Mouse (Mus musculus) forebrain, embryonic 11.5 days (tissue): ENCODE measurements at regions not wholly inside any gene's neighbourhood (a gene's known extent, or its start where the extent isn't known, plus 50 kb on each side); places are given as distances from the start of the nearest gene placed in this dataset.
A peak's percentile ranks its signal among the peaks of the same experiment; 100 is the strongest.

Experiments used
- ATAC-seq: fragments of 200-750 bp; cut with Nextera tagmentation; replicated peaks from 2 replicates; pipeline ENCODE4 v1.8.0; 2017; ENCODE audit warnings: moderate TSS enrichment; ENCODE audit not compliant: low FRiP score
- DNase-seq: peaks from one replicate; pipeline ENCODE4 v3.0.0-alpha.2; 2017; ENCODE audit warnings: low spot score
- H3K27ac ChIP-seq: fragments of 300-500 bp; sonication (generic); 2 replicates; pipeline ENCODE4 v1.5.1; 2014; ENCODE audit warnings: low read depth, low read length
- H3K27me3 ChIP-seq: fragments of 300-500 bp; sonication (generic); 2 replicates; pipeline ENCODE4 v1.6.1; 2014; ENCODE audit warnings: mild to moderate bottlenecking, low read length, mixed read lengths; ENCODE audit not compliant: control insufficient read depth, insufficient read depth
- H3K36me3 ChIP-seq: fragments of 300-500 bp; sonication (generic); 2 replicates; pipeline ENCODE4 v1.6.1; 2014; ENCODE audit warnings: mild to moderate bottlenecking, low read length, moderate library complexity, mixed read lengths; ENCODE audit not compliant: control insufficient read depth, insufficient read depth
- H3K4me1 ChIP-seq: fragments of 300-500 bp; sonication (generic); replicated peaks from 2 replicates; pipeline ENCODE4 v1.6.1; 2014; ENCODE audit warnings: low read length, mixed read lengths; ENCODE audit not compliant: control insufficient read depth, insufficient read depth
- H3K4me2 ChIP-seq: fragments of 300-500 bp; sonication (generic); 2 replicates; pipeline ENCODE4 v1.6.1; 2014; ENCODE audit warnings: low read depth, mild to moderate bottlenecking, low read length, moderate library complexity, mixed read lengths; ENCODE audit not compliant: severe bottlenecking
- H3K4me3 ChIP-seq: fragments of 300-500 bp; sonication (generic); 2 replicates; pipeline ENCODE4 v1.5.1; 2014; ENCODE audit warnings: low read depth, low read length
- H3K9ac ChIP-seq: fragments of 300-500 bp; sonication (generic); 2 replicates; pipeline ENCODE4 v1.6.1; 2014; ENCODE audit warnings: low read length
- H3K9me3 ChIP-seq: fragments of 300-500 bp; sonication (generic); 2 replicates; pipeline ENCODE4 v1.6.1; 2016; ENCODE audit warnings: low read length, mixed read lengths; ENCODE audit not compliant: control insufficient read depth
- WGBS: fragments of 180-500 bp; shearing (Covaris S2); extraction: QIAGEN DNeasy Blood & Tissue Kit; methylation state at CpG from one replicate; pipeline ENCODE4 v1.1.7; 2014; 5-methylcytosine and 5-hydroxymethylcytosine counted together

DNA sequence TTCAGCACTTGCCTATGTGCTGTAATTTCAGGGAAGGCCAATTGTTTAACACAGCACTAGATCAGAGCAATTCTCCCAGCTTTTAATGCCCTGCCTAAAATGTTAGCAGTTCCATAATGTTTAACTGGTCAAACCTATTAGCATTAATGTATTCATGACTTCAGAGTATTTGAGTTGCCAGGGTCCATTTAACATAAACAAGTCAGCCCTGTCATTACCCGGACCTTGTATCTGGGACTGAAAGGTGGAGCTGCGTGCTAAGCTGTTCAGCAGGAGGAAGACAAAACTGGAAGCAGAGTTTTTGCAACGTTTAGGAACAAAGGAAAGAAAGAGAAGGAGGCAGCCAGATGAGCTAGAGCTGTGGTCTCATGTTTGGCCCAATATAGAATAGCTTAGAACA, 661.8 kb downstream of the Epm2a start:
- 14% methylated on average over 3 of the region's 3 CpGs for WGBS
- H3K9me3 ChIP-seq, result no peaks in the 10 kb centered on the region
- no peak overlapping the region for H3K9ac ChIP-seq
- no peaks in the 10 kb centered on the region for H3K4me1 ChIP-seq
- no peak overlapping the region for H3K27ac ChIP-seq
- no peaks in the 10 kb centered on the region for H3K36me3 ChIP-seq
- ATAC-seq (0 out of 2 replicates have a peak, but pooled peaks have one; percentile 49), DNase-seq (no peak)
- H3K4me2 ChIP-seq, result no peak overlapping the region
- H3K27me3 ChIP-seq, result no peaks in the 10 kb centered on the region
- H3K4me3 ChIP-seq, result no peak overlapping the region

- no peak for DNase-seq
- H3K4me3 ChIP-seq, result no peak overlapping the region
- H3K27me3 ChIP-seq, result no peaks in the 10 kb centered on the region
- WGBS, result 43% methylated on average over 1 of the region's 1 CpGs
- ATAC-seq, result no peak
- no peak overlapping the region for H3K9ac ChIP-seq
- H3K4me1 ChIP-seq, result no peaks in the 10 kb centered on the region
- H3K36me3 ChIP-seq, result no peaks in the 10 kb centered on the region
- H3K4me2 ChIP-seq, result no peak overlapping the region
- H3K27ac ChIP-seq, result no peak overlapping the region
- no peaks in the 10 kb centered on the region for H3K9me3 ChIP-seq
These were observed 662.7 kb downstream of the Epm2a start for GRCm38 (mm10) chr10:12005889-12006288.

DNA sequence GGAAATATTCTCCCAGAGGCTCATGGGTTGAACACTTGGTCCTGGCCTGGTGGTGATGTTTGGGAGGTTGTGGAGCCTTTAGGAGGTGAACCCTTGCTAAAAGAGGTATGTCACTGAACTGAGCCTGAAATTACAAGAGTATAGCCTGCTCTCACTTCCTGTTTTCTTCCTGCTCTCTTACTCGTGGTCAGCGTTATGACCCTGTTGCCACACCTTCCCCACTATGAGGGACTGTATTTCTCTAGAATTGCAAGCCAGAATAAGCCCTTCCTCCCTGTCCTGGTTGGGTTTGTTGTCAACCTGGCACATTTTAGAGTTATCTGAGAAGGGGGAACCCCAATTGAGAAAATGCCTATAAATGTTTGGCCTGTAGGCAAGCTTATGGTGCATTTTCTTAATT, 674.1 kb downstream of the Epm2a start:
- DNase-seq (no peak), ATAC-seq (no peak)
- WGBS, result 81% methylated on average over 2 of the region's 2 CpGs
- Histone ChIP-seq H3K4me3 (no peak overlapping the region), H3K9me3 (no peaks in the 10 kb centered on the region), H3K36me3 (no peaks in the 10 kb centered on the region), H3K27ac (no peak overlapping the region), H3K4me2 (no peak overlapping the region), H3K9ac (no peak overlapping the region), H3K27me3 (no peaks in the 10 kb centered on the region), H3K4me1 (no peaks in the 10 kb centered on the region)

DNA sequence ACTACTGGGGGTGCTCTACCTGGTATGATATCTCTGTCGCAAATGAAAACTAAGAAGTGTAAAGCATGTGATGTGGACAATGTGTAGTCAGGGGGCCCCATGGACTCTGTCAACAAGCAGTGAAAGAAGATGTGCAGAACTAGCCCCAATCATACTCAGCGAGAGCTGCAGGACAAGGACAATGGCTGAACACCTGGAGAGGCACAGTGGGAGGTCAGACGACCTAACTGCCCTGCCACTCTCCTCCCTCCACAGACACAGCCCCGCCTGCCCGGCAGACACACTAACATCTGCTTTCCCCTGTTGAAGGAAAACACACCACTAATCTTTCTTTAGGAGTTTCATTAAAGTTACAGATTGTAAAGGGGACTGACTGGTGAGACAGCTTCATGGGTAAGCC, 675.1 kb downstream of the Epm2a start:
- 29% methylated on average over 5 of the region's 5 CpGs for WGBS
- ATAC-seq, result no peak
- no peak overlapping the region for H3K4me3 ChIP-seq

DNA sequence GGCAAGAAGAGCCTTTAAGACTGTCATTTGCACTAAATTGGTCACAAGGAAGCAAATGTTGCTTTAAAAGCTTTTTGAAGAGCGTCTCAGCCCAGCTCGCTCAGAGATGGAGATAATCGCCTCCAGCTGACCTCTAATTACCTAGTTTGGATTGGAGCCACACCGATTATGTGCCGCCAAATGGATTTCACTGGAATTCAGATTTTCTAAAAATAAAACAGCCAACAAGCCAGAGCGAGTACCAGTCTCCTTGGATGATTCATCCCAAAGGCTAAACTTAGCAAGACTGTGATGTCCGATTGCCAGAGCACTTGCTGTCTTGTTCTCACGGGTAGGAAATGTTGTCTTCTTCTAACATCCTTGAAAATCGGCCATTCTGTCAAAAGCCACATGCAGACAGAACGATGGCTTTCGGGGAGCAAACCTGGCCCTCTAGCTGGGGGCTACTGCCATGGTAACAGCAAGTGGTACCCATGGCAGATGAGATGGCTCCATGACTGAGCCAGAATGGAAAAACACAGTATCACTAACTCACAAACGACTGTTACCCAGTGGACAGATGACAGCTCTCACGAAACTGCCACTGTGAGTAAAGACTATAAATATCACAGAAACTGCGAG, 676.1 kb downstream of the Epm2a start:
- Histone ChIP-seq H3K36me3 (no peaks in the 10 kb centered on the region), H3K27me3 (no peaks in the 10 kb centered on the region), H3K9ac (no peak overlapping the region), H3K4me1 (no peaks in the 10 kb centered on the region), H3K4me2 (no peak overlapping the region), H3K27ac (no peak overlapping the region), H3K9me3 (no peaks in the 10 kb centered on the region), H3K4me3 (no peak overlapping the region)
- no peak for DNase-seq
- no peak for ATAC-seq
- 68% methylated on average over 14 of the region's 14 CpGs for WGBS

More for the DNA sequence above, 675.1 kb downstream of the Epm2a start:
- H3K36me3 ChIP-seq, result no peaks in the 10 kb centered on the region
- H3K9me3 ChIP-seq, result no peaks in the 10 kb centered on the region
- no peak overlapping the region for H3K27ac ChIP-seq
- no peak overlapping the region for H3K9ac ChIP-seq
- no peaks in the 10 kb centered on the region for H3K27me3 ChIP-seq
- no peak for DNase-seq
- H3K4me2 ChIP-seq, result no peak overlapping the region
- H3K4me1 ChIP-seq, result no peaks in the 10 kb centered on the region

DNA sequence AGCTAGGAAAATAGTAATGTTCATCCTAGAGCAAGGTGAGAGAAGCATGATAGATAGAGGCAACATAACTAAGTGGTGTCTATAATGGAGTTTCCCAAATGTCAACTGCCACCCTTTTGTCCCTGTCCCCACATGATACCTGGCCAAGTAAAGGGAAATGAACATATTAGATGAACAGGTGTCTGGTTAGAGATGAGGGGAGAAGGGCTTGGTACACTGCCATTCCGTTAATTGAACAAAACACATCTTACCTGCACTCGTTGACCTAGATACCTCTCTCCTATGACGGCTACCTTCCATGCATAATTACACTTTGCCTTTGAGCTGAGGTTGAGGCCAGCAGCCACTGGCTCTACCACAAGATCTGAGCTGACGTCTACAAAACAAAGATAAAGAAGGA, 677.4 kb downstream of the Epm2a start:
- Histone ChIP-seq H3K27ac (no peak overlapping the region), H3K4me2 (no peak overlapping the region), H3K4me3 (no peak overlapping the region), H3K27me3 (no peaks in the 10 kb centered on the region), H3K9ac (no peak overlapping the region), H3K36me3 (no peaks in the 10 kb centered on the region), H3K9me3 (no peaks in the 10 kb centered on the region), H3K4me1 (no peaks in the 10 kb centered on the region)
- no peak for ATAC-seq
- 93% methylated on average over 4 of the region's 4 CpGs for WGBS
- no peak for DNase-seq

DNA sequence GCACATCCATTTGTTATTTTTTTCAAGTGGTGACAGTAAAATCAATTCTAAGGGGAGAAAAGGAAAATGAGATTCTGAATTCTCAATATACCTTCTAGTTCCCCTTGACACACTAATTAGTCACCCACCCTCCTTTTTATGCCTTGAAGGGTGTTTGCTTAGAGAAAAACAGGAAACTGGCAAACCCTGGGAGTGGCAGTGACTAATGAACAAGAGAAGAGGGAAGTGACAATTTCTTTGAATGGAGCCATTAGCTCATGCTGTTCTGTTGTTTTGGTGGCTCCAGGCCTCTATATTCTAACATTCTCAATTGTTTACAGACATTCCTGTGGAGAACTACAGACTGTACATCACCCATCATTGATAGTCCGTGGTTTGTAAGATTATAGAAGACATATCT, 692.0 kb downstream of the Epm2a start:
- ATAC-seq (no peak), DNase-seq (no peak)
- no peaks in the 10 kb centered on the region for H3K4me1 ChIP-seq
- H3K9ac ChIP-seq, result no peak overlapping the region
- no peak overlapping the region for H3K4me2 ChIP-seq
- no peaks in the 10 kb centered on the region for H3K9me3 ChIP-seq
- no peak overlapping the region for H3K27ac ChIP-seq
- no peaks in the 10 kb centered on the region for H3K27me3 ChIP-seq
- 45% methylated on average over 1 of the region's 1 CpGs for WGBS
- no peaks in the 10 kb centered on the region for H3K36me3 ChIP-seq
- H3K4me3 ChIP-seq, result no peak overlapping the region

DNA sequence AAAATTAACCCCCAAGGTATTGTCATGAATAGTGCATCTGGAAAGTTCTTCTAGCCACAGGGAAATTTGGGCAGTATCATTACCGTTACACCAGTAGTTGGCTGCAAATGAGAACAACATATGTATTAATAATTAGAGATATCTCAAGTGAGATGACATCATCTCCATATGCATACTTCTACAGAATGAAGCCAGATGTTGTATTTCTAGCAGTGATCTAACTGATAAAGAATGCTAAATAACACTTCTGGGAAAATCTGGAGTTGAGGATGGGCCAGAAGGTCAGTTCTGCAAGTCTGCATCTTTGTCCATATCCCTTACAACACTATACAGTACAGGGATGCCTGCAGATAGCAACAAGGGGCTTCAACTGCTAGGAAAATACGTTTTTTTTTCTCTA, 702.7 kb downstream of the Epm2a start:
- ATAC-seq (no peak), DNase-seq (no peak)
- H3K9me3 ChIP-seq, result no peaks in the 10 kb centered on the region
- H3K9ac ChIP-seq, result no peak overlapping the region
- no peaks in the 10 kb centered on the region for H3K27me3 ChIP-seq
- WGBS, result 75% methylated on average over 2 of the region's 2 CpGs
- H3K4me3 ChIP-seq, result no peak overlapping the region
- H3K36me3 ChIP-seq, result no peaks in the 10 kb centered on the region
- H3K27ac ChIP-seq, result no peak overlapping the region
- H3K4me2 ChIP-seq, result no peak overlapping the region
- no peaks in the 10 kb centered on the region for H3K4me1 ChIP-seq

- ATAC-seq (no peak), DNase-seq (no peak)
- Histone ChIP-seq H3K27ac (no peak overlapping the region), H3K9me3 (no peaks in the 10 kb centered on the region), H3K4me1 (no peaks in the 10 kb centered on the region), H3K4me3 (no peak overlapping the region), H3K36me3 (no peaks in the 10 kb centered on the region), H3K4me2 (no peak overlapping the region), H3K9ac (no peak overlapping the region), H3K27me3 (no peaks in the 10 kb centered on the region)
- WGBS, result 77% methylated on average over 1 of the region's 1 CpGs
These were observed 716.5 kb downstream of the Epm2a start for GRCm38 (mm10) chr10:12059728-12060127.
